ENCODE assay signal across 9 mouse cellular contexts in genomic region chr10:127340577-127341359, GRCm38 (mm10). TPM values are rescaled to one million over a fixed set of nuclear protein-coding genes. Genes with fewer than 3 reads are reported as not detected.
DNase-seq lines count a peak whose midpoint lies in the region; ATAC-seq lines count a peak whose summit lies in the region.
"Had no signal": no experiment of that assay in that cellular context is flagged by ENCODE, and none has a peak within 500 bp of the region (broad histone marks: within the 10 kb centered on the region; RNA-seq: fewer than 3 reads in every experiment).

No protein-coding gene starts in this region.

- under 1% methylated on average over 27 of the region's 27 CpGs for WGBS in lung, embryonic 16.5 days
- 0% methylated on average over 27 of the region's 27 CpGs for WGBS in embryonic facial prominence, embryonic 13.5 days
- WGBS in intestine, embryonic 15.5 days: 2% methylated on average over 27 of the region's 27 CpGs
- WGBS in neural tube, embryonic 13.5 days: under 1% methylated on average over 27 of the region's 27 CpGs

- peak overlapping the region; percentile 66 for H3K9ac ChIP-seq in lung, embryonic 16.5 days (ENCODE audit: low read length)
- H3K9ac ChIP-seq in embryonic facial prominence, embryonic 13.5 days: peak overlapping the region; percentile 76
- peak overlapping the region; percentile 43 for H3K9ac ChIP-seq in intestine, embryonic 15.5 days
- H3K9ac ChIP-seq in neural tube, embryonic 13.5 days: peak overlapping the region; percentile 59

- H3K36me3 ChIP-seq in lung, embryonic 16.5 days (ENCODE audit: control insufficient read depth, insufficient read depth, low read length): no peaks in the 10 kb centered on the region
- peaks cover 19% of the 10 kb centered on the region for H3K36me3 ChIP-seq in embryonic facial prominence, embryonic 13.5 days
- no peaks in the 10 kb centered on the region for H3K36me3 ChIP-seq in intestine, embryonic 15.5 days
- no peaks in the 10 kb centered on the region for H3K36me3 ChIP-seq in neural tube, embryonic 13.5 days

- H3K27me3 ChIP-seq in lung, embryonic 16.5 days (ENCODE audit: control insufficient read depth, insufficient read depth, low read depth, low read length): peaks cover 7% of the 10 kb centered on the region
- no peaks in the 10 kb centered on the region for H3K27me3 ChIP-seq in embryonic facial prominence, embryonic 13.5 days
- H3K27me3 ChIP-seq in intestine, embryonic 15.5 days (replicated peaks): peaks cover 10% of the 10 kb centered on the region
- peaks cover 37% of the 10 kb centered on the region for H3K27me3 ChIP-seq in neural tube, embryonic 13.5 days

- peak; percentile 10; the same call in 1 of the 2 replicates for ATAC-seq in lung, embryonic 16.5 days (ENCODE audit: low read depth)
- ATAC-seq in embryonic facial prominence, embryonic 13.5 days (ENCODE audit: insufficient number of reproducible peaks, insufficient read depth, low FRiP score, low TSS enrichment, low read depth): no peak
- no peak for ATAC-seq in intestine, embryonic 15.5 days
- no peak for ATAC-seq in neural tube, embryonic 13.5 days (ENCODE audit: low read depth)
- ATAC-seq in erythroblast, adult 5-6 weeks (replicated peaks; ENCODE audit: low FRiP score, poor library complexity, severe bottlenecking): no peak

- H3K27ac ChIP-seq in lung, embryonic 16.5 days (ENCODE audit: low read length): peak overlapping the region; percentile 94
- H3K27ac ChIP-seq in embryonic facial prominence, embryonic 13.5 days: peak overlapping the region; percentile 97
- H3K27ac ChIP-seq in intestine, embryonic 15.5 days: peak overlapping the region; percentile 81
- peak overlapping the region; percentile 33 for H3K27ac ChIP-seq in neural tube, embryonic 13.5 days (replicated peaks)

- H3K9me3 ChIP-seq in lung, embryonic 16.5 days (ENCODE audit: control insufficient read depth, low read length): no peaks in the 10 kb centered on the region
- H3K9me3 ChIP-seq in embryonic facial prominence, embryonic 13.5 days: peaks cover 4% of the 10 kb centered on the region; the same call in 1 of the 2 replicates
- H3K9me3 ChIP-seq in intestine, embryonic 15.5 days: no peaks in the 10 kb centered on the region
- no peaks in the 10 kb centered on the region for H3K9me3 ChIP-seq in neural tube, embryonic 13.5 days

- peaks cover 14% of the 10 kb centered on the region for H3K4me1 ChIP-seq in lung, embryonic 16.5 days (replicated peaks; ENCODE audit: control insufficient read depth, insufficient read depth, low read length)
- peaks cover 33% of the 10 kb centered on the region for H3K4me1 ChIP-seq in embryonic facial prominence, embryonic 13.5 days
- H3K4me1 ChIP-seq in intestine, embryonic 15.5 days (replicated peaks): peaks cover 17% of the 10 kb centered on the region
- H3K4me1 ChIP-seq in neural tube, embryonic 13.5 days (replicated peaks): peaks cover 37% of the 10 kb centered on the region

- peak overlapping the region; percentile 97 for H3K4me2 ChIP-seq in lung, embryonic 16.5 days (ENCODE audit: low read depth, low read length)
- peak overlapping the region; percentile 85 for H3K4me2 ChIP-seq in embryonic facial prominence, embryonic 13.5 days
- H3K4me2 ChIP-seq in intestine, embryonic 15.5 days (replicated peaks): peak overlapping the region; percentile 82
- H3K4me2 ChIP-seq in neural tube, embryonic 13.5 days: peak overlapping the region; percentile 60

- H3K4me3 ChIP-seq in lung, embryonic 16.5 days (ENCODE audit: low read length): peak overlapping the region; percentile 62
- peak overlapping the region; percentile 60 for H3K4me3 ChIP-seq in embryonic facial prominence, embryonic 13.5 days
- H3K4me3 ChIP-seq in intestine, embryonic 15.5 days (replicated peaks): peak overlapping the region; percentile 49
- peak overlapping the region; percentile 36 for H3K4me3 ChIP-seq in neural tube, embryonic 13.5 days

- no peak for DNase-seq in lung, adult 18-20 months
- no peak for DNase-seq in frontal cortex, postnatal 14 days (ENCODE audit: low spot score in 2 of 2)
- DNase-seq in cerebellum, adult 9-11 months: no peak

RNA-seq across cellular contexts. Expression of gene Gli1, which starts 1.0 kb away (rescaled TPM):
- 9.7 and 10.5 TPM in 2 replicates for polyA plus RNA-seq in lung, embryonic 16.5 days (2015; fragmentation: Nextera tagmentation; extraction: Ambion mirVana)
- polyA plus RNA-seq in embryonic facial prominence, embryonic 13.5 days (2015; fragmentation: Nextera tagmentation; extraction: Ambion mirVana): 17.5 and 19.8 TPM in 2 replicates
- 7.5 and 8.1 TPM in 2 replicates for polyA plus RNA-seq in intestine, embryonic 15.5 days (2015; fragmentation: Nextera tagmentation; extraction: Ambion mirVana)
- polyA plus RNA-seq in neural tube, embryonic 13.5 days (2015; fragmentation: Nextera tagmentation; extraction: Ambion mirVana): 2.2 and 2.9 TPM in 2 replicates
- total RNA-seq in erythroblast, adult 5-6 weeks (2015; ENCODE audit: low replicate concordance): not detected in 2 replicates
- not detected in 2 replicates for total RNA-seq in erythroblast, adult 5-6 weeks (2017; ENCODE audit: low replicate concordance)

RNA-seq across cellular contexts. Expression of gene Inhbe, which starts 13.4 kb away (rescaled TPM):
- not detected in 2 replicates for polyA plus RNA-seq in lung, embryonic 16.5 days (2015; fragmentation: Nextera tagmentation; extraction: Ambion mirVana)
- polyA plus RNA-seq in embryonic facial prominence, embryonic 13.5 days (2015; fragmentation: Nextera tagmentation; extraction: Ambion mirVana): 0.07 TPM in 1 of 2 replicates, not detected in the other
- polyA plus RNA-seq in intestine, embryonic 15.5 days (2015; fragmentation: Nextera tagmentation; extraction: Ambion mirVana): 0.03 TPM in 1 of 2 replicates, not detected in the other
- not detected in 2 replicates for polyA plus RNA-seq in neural tube, embryonic 13.5 days (2015; fragmentation: Nextera tagmentation; extraction: Ambion mirVana)
- not detected in 2 replicates for total RNA-seq in erythroblast, adult 5-6 weeks (2015; ENCODE audit: low replicate concordance)
- not detected in 2 replicates for total RNA-seq in erythroblast, adult 5-6 weeks (2017; ENCODE audit: low replicate concordance)
- polyA plus RNA-seq: spleen, adult 2 months had no signal

RNA-seq across cellular contexts. Expression of gene Arhgap9, which starts 19.0 kb away (rescaled TPM):
- polyA plus RNA-seq in lung, embryonic 16.5 days (2015; fragmentation: Nextera tagmentation; extraction: Ambion mirVana): 5.5 and 6.9 TPM in 2 replicates
- 3.1 and 3.4 TPM in 2 replicates for polyA plus RNA-seq in embryonic facial prominence, embryonic 13.5 days (2015; fragmentation: Nextera tagmentation; extraction: Ambion mirVana)
- 6.1 and 6.7 TPM in 2 replicates for polyA plus RNA-seq in intestine, embryonic 15.5 days (2015; fragmentation: Nextera tagmentation; extraction: Ambion mirVana)
- polyA plus RNA-seq in neural tube, embryonic 13.5 days (2015; fragmentation: Nextera tagmentation; extraction: Ambion mirVana): 1.0 and 1.4 TPM in 2 replicates
- total RNA-seq in erythroblast, adult 5-6 weeks (2015; ENCODE audit: low replicate concordance): 19.9 and 21.1 TPM in 2 replicates
- total RNA-seq in erythroblast, adult 5-6 weeks (2017; ENCODE audit: low replicate concordance): 14.6 and 18.7 TPM in 2 replicates

RNA-seq across cellular contexts. Expression of gene Mars, which starts 29.2 kb away (rescaled TPM):
- 86.1 and 93.9 TPM in 2 replicates for polyA plus RNA-seq in lung, embryonic 16.5 days (2015; fragmentation: Nextera tagmentation; extraction: Ambion mirVana)
- polyA plus RNA-seq in embryonic facial prominence, embryonic 13.5 days (2015; fragmentation: Nextera tagmentation; extraction: Ambion mirVana): 113 and 128 TPM in 2 replicates
- polyA plus RNA-seq in intestine, embryonic 15.5 days (2015; fragmentation: Nextera tagmentation; extraction: Ambion mirVana): 113 and 129 TPM in 2 replicates
- 103 and 110 TPM in 2 replicates for polyA plus RNA-seq in neural tube, embryonic 13.5 days (2015; fragmentation: Nextera tagmentation; extraction: Ambion mirVana)
- 35.1 and 38.8 TPM in 2 replicates for total RNA-seq in erythroblast, adult 5-6 weeks (2015; ENCODE audit: low replicate concordance)
- total RNA-seq in erythroblast, adult 5-6 weeks (2017; ENCODE audit: low replicate concordance): 43.5 and 45.6 TPM in 2 replicates

RNA-seq across cellular contexts. Expression of gene Inhbc, which starts 29.5 kb away (rescaled TPM):
- polyA plus RNA-seq in lung, embryonic 16.5 days (2015; fragmentation: Nextera tagmentation; extraction: Ambion mirVana): not detected in 2 replicates
- polyA plus RNA-seq in embryonic facial prominence, embryonic 13.5 days (2015; fragmentation: Nextera tagmentation; extraction: Ambion mirVana): not detected in 2 replicates
- 0.18 TPM in 1 of 2 replicates, not detected in the other for polyA plus RNA-seq in intestine, embryonic 15.5 days (2015; fragmentation: Nextera tagmentation; extraction: Ambion mirVana)
- not detected in 2 replicates for polyA plus RNA-seq in neural tube, embryonic 13.5 days (2015; fragmentation: Nextera tagmentation; extraction: Ambion mirVana)
- not detected in 2 replicates for total RNA-seq in erythroblast, adult 5-6 weeks (2015; ENCODE audit: low replicate concordance)
- not detected in 2 replicates for total RNA-seq in erythroblast, adult 5-6 weeks (2017; ENCODE audit: low replicate concordance)
- polyA plus RNA-seq: spleen, adult 2 months had no signal

Comparison
In these comparisons a context has a peak if more than half of its experiments do, and no peak if none do; other contexts are left out.
1. H3K27ac ChIP-seq: peak in every context shown above with its lines; median percentile 97 in embryonic facial prominence, embryonic 13.5 days; 94 in lung, embryonic 16.5 days; 81 in intestine, embryonic 15.5 days; 33 in neural tube, embryonic 13.5 days.